Mouse (Mus musculus): ENCODE data around the gene Grhpr. TPM values are rescaled to one million over a fixed set of nuclear protein-coding genes. Genes with fewer than 3 reads are reported as not detected.
A peak's percentile ranks its signal among the peaks of the same experiment; 100 is the strongest.
"Not testable (repeated sequence)": the region's sequence is repeated elsewhere in the genome, so short reads cannot be mapped to it uniquely, and the experiment has no call there.

The Grhpr gene
- polyA plus RNA-seq (2015; fragmentation: Nextera tagmentation; extraction: Ambion mirVana): 84.9 and 99.1 TPM in 2 replicates

- ATAC-seq (ENCODE audit: extremely low read depth, insufficient number of reproducible peaks, low FRiP score, low TSS enrichment): peak; percentile 88
- peaks cover 41% of the 10 kb centered on the region for H3K4me1 ChIP-seq
- no peaks in the 10 kb centered on the region for H3K27me3 ChIP-seq (replicated peaks)
- H3K9me3 ChIP-seq: no peaks in the 10 kb centered on the region
- WGBS: 1% methylated on average over 40 of the region's 40 CpGs
- H3K36me3 ChIP-seq: peaks cover 30% of the 10 kb centered on the region
- peak within 1 kb of the TSS; percentile 71 for H3K4me3 ChIP-seq
- H3K27ac ChIP-seq (replicated peaks): peak within 1 kb of the TSS; percentile 88
- peak within 1 kb of the TSS; percentile 88 for H3K9ac ChIP-seq
- peak within 1 kb of the TSS; percentile 71 for H3K4me2 ChIP-seq
Measured at GRCm38 (mm10) chr4:44981280-44981973, at the start of gene Grhpr. Gene Grhpr (plus strand): TSS chr4:44981395.

- Histone ChIP-seq H3K4me3 (no peak overlapping the region), H3K36me3 (peaks cover 64% of the 10 kb centered on the region), H3K27ac (replicated peaks) (no peak overlapping the region), H3K4me1 (no peaks in the 10 kb centered on the region), H3K27me3 (replicated peaks) (no peaks in the 10 kb centered on the region), H3K4me2 (no peak overlapping the region), H3K9ac (no peak overlapping the region), H3K9me3 (no peaks in the 10 kb centered on the region)
- no peak for ATAC-seq (ENCODE audit: extremely low read depth, insufficient number of reproducible peaks, low FRiP score, low TSS enrichment)
- 89% methylated on average over 6 of the region's 6 CpGs for WGBS
Measured at GRCm38 (mm10) chr4:44931732-44932131, 49.5 kb upstream of the Grhpr start.

- Histone ChIP-seq H3K4me3 (no peak overlapping the region), H3K27me3 (replicated peaks) (0 out of 2 replicates have a peak, but pooled peaks cover 4% of the 10 kb centered on the region), H3K9ac (no peak overlapping the region), H3K27ac (replicated peaks) (no peak overlapping the region), H3K36me3 (peaks cover 6% of the 10 kb centered on the region), H3K9me3 (no peaks in the 10 kb centered on the region), H3K4me1 (no peaks in the 10 kb centered on the region), H3K4me2 (no peak overlapping the region)
- WGBS: 69% methylated on average over 8 of the region's 8 CpGs
- no peak for ATAC-seq (ENCODE audit: extremely low read depth, insufficient number of reproducible peaks, low FRiP score, low TSS enrichment)
Measured at GRCm38 (mm10) chr4:44938359-44939340, 42.5 kb upstream of the Grhpr start.

- H3K9ac ChIP-seq: no peak overlapping the region
- no peaks in the 10 kb centered on the region for H3K4me1 ChIP-seq
- no peaks in the 10 kb centered on the region for H3K36me3 ChIP-seq
- H3K27ac ChIP-seq (replicated peaks): no peak overlapping the region
- WGBS: 80% methylated on average over 14 of the region's 14 CpGs
- no peaks in the 10 kb centered on the region for H3K9me3 ChIP-seq
- 0 out of 2 replicates have a peak, but pooled peaks cover 4% of the 10 kb centered on the region for H3K27me3 ChIP-seq (replicated peaks)
- no peak for ATAC-seq (ENCODE audit: extremely low read depth, insufficient number of reproducible peaks, low FRiP score, low TSS enrichment)
- no peak overlapping the region for H3K4me3 ChIP-seq
- H3K4me2 ChIP-seq: no peak overlapping the region
Measured at GRCm38 (mm10) chr4:44939576-44940249, 41.5 kb upstream of the Grhpr start.

GRCm38 (mm10) chr4:44940286-44940685, 40.9 kb upstream of the Grhpr start:
- ATAC-seq (ENCODE audit: extremely low read depth, insufficient number of reproducible peaks, low FRiP score, low TSS enrichment): no peak
- 72% methylated on average over 9 of the region's 9 CpGs for WGBS
- H3K9me3 ChIP-seq: no peaks in the 10 kb centered on the region

GRCm38 (mm10) chr4:44942237-44942636, 39.0 kb upstream of the Grhpr start:
- H3K4me3 ChIP-seq: no peak overlapping the region
- WGBS: 68% methylated on average over 1 of the region's 1 CpGs
- H3K27ac ChIP-seq (replicated peaks): no peak overlapping the region
- no peaks in the 10 kb centered on the region for H3K9me3 ChIP-seq
- H3K4me2 ChIP-seq: no peak overlapping the region
- H3K27me3 ChIP-seq (replicated peaks): 0 out of 2 replicates have a peak, but pooled peaks cover 4% of the 10 kb centered on the region
- ATAC-seq (ENCODE audit: extremely low read depth, insufficient number of reproducible peaks, low FRiP score, low TSS enrichment): no peak
- H3K36me3 ChIP-seq: no peaks in the 10 kb centered on the region
- H3K4me1 ChIP-seq: no peaks in the 10 kb centered on the region
- no peak overlapping the region for H3K9ac ChIP-seq

More at GRCm38 (mm10) chr4:44940286-44940685, 40.9 kb upstream of the Grhpr start:
- H3K4me1 ChIP-seq: no peaks in the 10 kb centered on the region
- H3K36me3 ChIP-seq: no peaks in the 10 kb centered on the region
- H3K4me2 ChIP-seq: no peak overlapping the region
- no peak overlapping the region for H3K9ac ChIP-seq
- no peak overlapping the region for H3K27ac ChIP-seq (replicated peaks)
- H3K27me3 ChIP-seq (replicated peaks): 0 out of 2 replicates have a peak, but pooled peaks cover 4% of the 10 kb centered on the region
- no peak overlapping the region for H3K4me3 ChIP-seq

- Histone ChIP-seq H3K4me3 (no peak overlapping the region), H3K27me3 (replicated peaks) (0 out of 2 replicates have a peak, but pooled peaks cover 4% of the 10 kb centered on the region), H3K9me3 (no peaks in the 10 kb centered on the region), H3K27ac (replicated peaks) (no peak overlapping the region), H3K9ac (no peak overlapping the region), H3K4me2 (no peak overlapping the region), H3K4me1 (no peaks in the 10 kb centered on the region), H3K36me3 (no peaks in the 10 kb centered on the region)
- whole genome bisulfite sequencing: 70% methylated on average over 6 of the region's 6 CpGs
- no peak for ATAC-seq (ENCODE audit: extremely low read depth, insufficient number of reproducible peaks, low FRiP score, low TSS enrichment)
Measured at GRCm38 (mm10) chr4:44943480-44943879, 37.7 kb upstream of the Grhpr start.

- Histone ChIP-seq H3K27ac (replicated peaks) (no peak overlapping the region), H3K9me3 (no peaks in the 10 kb centered on the region), H3K4me2 (no peak overlapping the region), H3K9ac (no peak overlapping the region), H3K36me3 (no peaks in the 10 kb centered on the region), H3K27me3 (replicated peaks) (no peaks in the 10 kb centered on the region), H3K4me3 (no peak overlapping the region), H3K4me1 (no peaks in the 10 kb centered on the region)
- WGBS: 75% methylated on average over 10 of the region's 10 CpGs
- ATAC-seq (ENCODE audit: extremely low read depth, insufficient number of reproducible peaks, low FRiP score, low TSS enrichment): no peak
Measured at GRCm38 (mm10) chr4:44944426-44945075, 36.6 kb upstream of the Grhpr start.

GRCm38 (mm10) chr4:44946126-44946525, 35.1 kb upstream of the Grhpr start:
- H3K36me3 ChIP-seq; H3K9ac ChIP-seq; H3K4me1 ChIP-seq; H3K27me3 ChIP-seq (replicated peaks); H3K9me3 ChIP-seq; H3K27ac ChIP-seq (replicated peaks); H3K4me3 ChIP-seq; H3K4me2 ChIP-seq; ATAC-seq (ENCODE audit: extremely low read depth, insufficient number of reproducible peaks, low FRiP score, low TSS enrichment): not testable (repeated sequence)
- WGBS: 87% methylated on average over 2 of the region's 2 CpGs

GRCm38 (mm10) chr4:44947464-44947863, 33.7 kb upstream of the Grhpr start:
- Histone ChIP-seq H3K9ac (no peak overlapping the region), H3K27me3 (replicated peaks) (no peaks in the 10 kb centered on the region), H3K36me3 (no peaks in the 10 kb centered on the region), H3K4me3 (no peak overlapping the region), H3K27ac (replicated peaks) (no peak overlapping the region), H3K9me3 (no peaks in the 10 kb centered on the region), H3K4me1 (no peaks in the 10 kb centered on the region), H3K4me2 (no peak overlapping the region)
- 75% methylated on average over 5 of the region's 5 CpGs for WGBS
- ATAC-seq (ENCODE audit: extremely low read depth, insufficient number of reproducible peaks, low FRiP score, low TSS enrichment): no peak

All from heart, embryonic 13.5 days (tissue).